Mouse (Mus musculus) lung, embryonic 15.5 days (tissue): Measurements from ENCODE around the gene Papss2. TPM values are rescaled to one million over a fixed set of nuclear protein-coding genes. Genes with fewer than 3 reads are reported as not detected.

Source experiments
- ATAC-seq: fragments of 200-750 bp; cut with Nextera tagmentation; 2 replicates; pipeline ENCODE4 v1.8.0; 2017; ENCODE audit warnings: moderate number of reproducible peaks, borderline replicate concordance; ENCODE audit not compliant: low FRiP score, low TSS enrichment; ENCODE audit errors: extremely low read depth
- H3K27ac ChIP-seq: fragments of 300-500 bp; sonication (generic); 2 replicates; pipeline ENCODE4 v1.5.1; 2015; ENCODE audit warnings: moderate library complexity, mild to moderate bottlenecking, inconsistent platforms
- H3K27me3 ChIP-seq: fragments of 300-500 bp; sonication (generic); 2 replicates; pipeline ENCODE4 v1.6.1; 2015; ENCODE audit warnings: inconsistent platforms
- H3K36me3 ChIP-seq: fragments of 300-500 bp; sonication (generic); 2 replicates; pipeline ENCODE4 v1.6.1; 2015; ENCODE audit warnings: inconsistent platforms
- H3K4me1 ChIP-seq: fragments of 300-500 bp; sonication (generic); 2 replicates; pipeline ENCODE4 v1.6.1; 2015; ENCODE audit warnings: inconsistent platforms
- H3K4me2 ChIP-seq: fragments of 300-500 bp; sonication (generic); 2 replicates; pipeline ENCODE4 v1.6.1; 2015; ENCODE audit warnings: inconsistent platforms, mild to moderate bottlenecking, moderate library complexity
- H3K4me3 ChIP-seq: fragments of 300-500 bp; sonication (generic); 2 replicates; pipeline ENCODE4 v1.5.1; 2015; ENCODE audit warnings: mild to moderate bottlenecking, inconsistent platforms
- H3K9ac ChIP-seq: fragments of 300-500 bp; sonication (generic); 2 replicates; pipeline ENCODE4 v1.6.1; 2015; ENCODE audit warnings: inconsistent platforms
- H3K9me3 ChIP-seq: fragments of 300-500 bp; sonication (generic); 2 replicates; pipeline ENCODE4 v1.6.1; 2016; ENCODE audit warnings: inconsistent platforms
- WGBS: fragments of 180-500 bp; shearing (Covaris S2); methylation state at CpG from one replicate; pipeline ENCODE4 v1.1.7; 2015; 5-methylcytosine and 5-hydroxymethylcytosine counted together
- polyA plus RNA-seq: library from polyadenylated mRNA; unstranded; fragments of >200 nt; fragmentation: Nextera tagmentation; extraction: Ambion mirVana; gene quantifications from 2 replicates; pipeline ENCODE4 v1.2.1, GENCODE M21; 2015

Papss2 gene
- polyA plus RNA-seq, 1 experiment from 2014 or later: 3.4 TPM

GRCm38 (mm10) chr19:32620859-32621445 is 25.4 kb downstream of the Papss2 start:
- Histone ChIP-seq H3K4me1 (no peaks in the 10 kb centered on the region), H3K27ac (no peak overlapping the region), H3K9ac (no peak overlapping the region), H3K27me3 (no peaks in the 10 kb centered on the region), H3K9me3 (no peaks in the 10 kb centered on the region), H3K4me2 (no peak overlapping the region), H3K4me3 (no peak overlapping the region), H3K36me3 (no peaks in the 10 kb centered on the region)
- ATAC-seq: no peak
- 75% methylated on average over 15 of the region's 15 CpGs for WGBS

- no peaks in the 10 kb centered on the region for H3K9me3 ChIP-seq
- H3K36me3 ChIP-seq: no peaks in the 10 kb centered on the region
- no peak for ATAC-seq
- H3K4me2 ChIP-seq: no peak overlapping the region
- H3K9ac ChIP-seq: no peak overlapping the region
- no peak overlapping the region for H3K4me3 ChIP-seq
- no peaks in the 10 kb centered on the region for H3K4me1 ChIP-seq
- WGBS: 34% methylated on average over 3 of the region's 3 CpGs
- H3K27ac ChIP-seq: no peak overlapping the region
- no peaks in the 10 kb centered on the region for H3K27me3 ChIP-seq
Observed at GRCm38 (mm10) chr19:32622142-32622541, 26.6 kb downstream of the Papss2 start.

- Histone ChIP-seq H3K4me2 (no peak overlapping the region), H3K27me3 (no peaks in the 10 kb centered on the region), H3K4me1 (no peaks in the 10 kb centered on the region), H3K4me3 (no peak overlapping the region), H3K27ac (no peak overlapping the region), H3K9ac (no peak overlapping the region), H3K9me3 (no peaks in the 10 kb centered on the region), H3K36me3 (no peaks in the 10 kb centered on the region)
- no peak for ATAC-seq
- WGBS: 40% methylated on average over 13 of the region's 13 CpGs
Observed at GRCm38 (mm10) chr19:32626768-32627331, 31.3 kb downstream of the Papss2 start.

- ATAC-seq: no peak
- Histone ChIP-seq H3K36me3 (no peaks in the 10 kb centered on the region), H3K27ac (no peak overlapping the region), H3K4me2 (no peak overlapping the region), H3K9ac (no peak overlapping the region), H3K4me3 (no peak overlapping the region), H3K4me1 (no peaks in the 10 kb centered on the region), H3K9me3 (no peaks in the 10 kb centered on the region), H3K27me3 (no peaks in the 10 kb centered on the region)
- 61% methylated on average over 4 of the region's 4 CpGs for WGBS
Observed at GRCm38 (mm10) chr19:32627631-32628030, 32.0 kb downstream of the Papss2 start.

- WGBS: 72% methylated on average over 7 of the region's 7 CpGs
- Histone ChIP-seq H3K4me1 (no peaks in the 10 kb centered on the region), H3K36me3 (no peaks in the 10 kb centered on the region), H3K4me3 (no peak overlapping the region), H3K27ac (no peak overlapping the region), H3K27me3 (no peaks in the 10 kb centered on the region), H3K4me2 (no peak overlapping the region), H3K9ac (no peak overlapping the region), H3K9me3 (no peaks in the 10 kb centered on the region)
- ATAC-seq: no peak
Observed at GRCm38 (mm10) chr19:32628572-32629132, 33.1 kb downstream of the Papss2 start.

GRCm38 (mm10) chr19:32634916-32635315 is 39.3 kb downstream of the Papss2 start:
- Histone ChIP-seq H3K9me3 (no peaks in the 10 kb centered on the region), H3K27ac (no peak overlapping the region), H3K4me2 (no peak overlapping the region), H3K9ac (no peak overlapping the region), H3K4me3 (no peak overlapping the region), H3K36me3 (no peaks in the 10 kb centered on the region), H3K27me3 (no peaks in the 10 kb centered on the region), H3K4me1 (0 out of 2 replicates have a peak, but pooled peaks cover 4% of the 10 kb centered on the region)
- 71% methylated on average over 8 of the region's 8 CpGs for WGBS
- ATAC-seq: no peak

GRCm38 (mm10) chr19:32637357-32638275 is 42.0 kb downstream of the Papss2 start:
- Histone ChIP-seq H3K27me3 (no peaks in the 10 kb centered on the region), H3K4me3 (no peak overlapping the region), H3K4me1 (0 out of 2 replicates have a peak, but pooled peaks cover 4% of the 10 kb centered on the region), H3K36me3 (no peaks in the 10 kb centered on the region), H3K4me2 (no peak overlapping the region), H3K9ac (no peak overlapping the region), H3K27ac (no peak overlapping the region), H3K9me3 (no peaks in the 10 kb centered on the region)
- whole genome bisulfite sequencing: 57% methylated on average over 16 of the region's 16 CpGs
- no peak for ATAC-seq

- H3K27me3 ChIP-seq: no peaks in the 10 kb centered on the region
- no peak overlapping the region for H3K27ac ChIP-seq
- 35% methylated on average over 13 of the region's 13 CpGs for WGBS
- H3K9me3 ChIP-seq: no peaks in the 10 kb centered on the region
- no peak overlapping the region for H3K4me2 ChIP-seq
- ATAC-seq: no peak
- H3K4me1 ChIP-seq: 0 out of 2 replicates have a peak, but pooled peaks cover 4% of the 10 kb centered on the region
- H3K9ac ChIP-seq: no peak overlapping the region
- H3K4me3 ChIP-seq: no peak overlapping the region
- H3K36me3 ChIP-seq: no peaks in the 10 kb centered on the region
Observed at GRCm38 (mm10) chr19:32638276-32638903, 42.8 kb downstream of the Papss2 start.

GRCm38 (mm10) chr19:32641535-32641934 is 45.9 kb downstream of the Papss2 start:
- Histone ChIP-seq H3K36me3 (no peaks in the 10 kb centered on the region), H3K4me2 (no peak overlapping the region), H3K4me3 (no peak overlapping the region), H3K9ac (no peak overlapping the region), H3K27ac (no peak overlapping the region), H3K27me3 (no peaks in the 10 kb centered on the region), H3K9me3 (no peaks in the 10 kb centered on the region), H3K4me1 (0 out of 2 replicates have a peak, but pooled peaks cover 4% of the 10 kb centered on the region)
- no peak for ATAC-seq
- WGBS: 84% methylated on average over 7 of the region's 7 CpGs

GRCm38 (mm10) chr19:32641995-32642394 is 46.4 kb downstream of the Papss2 start:
- Histone ChIP-seq H3K9ac (no peak overlapping the region), H3K27ac (no peak overlapping the region), H3K4me2 (no peak overlapping the region), H3K27me3 (no peaks in the 10 kb centered on the region), H3K9me3 (no peaks in the 10 kb centered on the region), H3K4me1 (0 out of 2 replicates have a peak, but pooled peaks cover 4% of the 10 kb centered on the region), H3K4me3 (no peak overlapping the region), H3K36me3 (no peaks in the 10 kb centered on the region)
- WGBS: 83% methylated on average over 8 of the region's 8 CpGs
- ATAC-seq: no peak

GRCm38 (mm10) chr19:32643642-32644041 is 48.1 kb downstream of the Papss2 start:
- no peak for ATAC-seq
- WGBS: 87% methylated on average over 3 of the region's 3 CpGs
- H3K27me3 ChIP-seq: no peaks in the 10 kb centered on the region
- H3K9me3 ChIP-seq: no peaks in the 10 kb centered on the region
- H3K4me1 ChIP-seq: no peaks in the 10 kb centered on the region
- H3K4me3 ChIP-seq: no peak overlapping the region
- H3K4me2 ChIP-seq: no peak overlapping the region
- no peaks in the 10 kb centered on the region for H3K36me3 ChIP-seq
- H3K27ac ChIP-seq: no peak overlapping the region
- no peak overlapping the region for H3K9ac ChIP-seq
